In genomic region chr6:85368722-85369121, GRCm38 (mm10) we compare ENCODE assay signal across 12 mouse cellular contexts. TPM values are rescaled to one million over a fixed set of nuclear protein-coding genes. Genes with fewer than 3 reads are reported as not detected.
DNase-seq lines count a peak whose midpoint lies in the region; ATAC-seq and TF ChIP-seq lines count a peak whose summit lies in the region.
"Had no signal": no experiment of that assay in that cellular context is flagged by ENCODE, and none has a peak within 500 bp of the region (broad histone marks: within the 10 kb centered on the region; RNA-seq: fewer than 3 reads in every experiment).

No protein-coding gene starts in this region.

- H3K27me3 ChIP-seq in heart, embryonic 11.5 days (ENCODE audit: control insufficient read depth, insufficient read depth, low read length) = no peaks in the 10 kb centered on the region
- H3K27me3 ChIP-seq in midbrain, embryonic 11.5 days (ENCODE audit: control insufficient read depth, insufficient read depth, low read length) = no peaks in the 10 kb centered on the region; the same call in 1 of the 2 replicates
- no peaks in the 10 kb centered on the region for H3K27me3 ChIP-seq in midbrain, embryonic 15.5 days (replicated peaks)
- H3K27me3 ChIP-seq in intestine, postnatal 0 days (replicated peaks; ENCODE audit: control insufficient read depth, insufficient read depth, low read length) = no peaks in the 10 kb centered on the region
- H3K27me3 ChIP-seq in myocyte (ENCODE audit: control insufficient read depth, insufficient read depth, insufficient read length) = no peaks in the 10 kb centered on the region

- H3K9ac ChIP-seq in heart, embryonic 11.5 days (ENCODE audit: low read depth, low read length) = no peak overlapping the region
- no peak overlapping the region for H3K9ac ChIP-seq in midbrain, embryonic 11.5 days (ENCODE audit: low read length)
- no peak overlapping the region for H3K9ac ChIP-seq in midbrain, embryonic 15.5 days
- no peak overlapping the region for H3K9ac ChIP-seq in intestine, postnatal 0 days (ENCODE audit: low read depth, low read length)
- H3K9ac ChIP-seq: forebrain, postnatal 0 days; liver, postnatal 0 days had no signal

- H3K4me2 ChIP-seq in heart, embryonic 11.5 days = peak overlapping the region; percentile 34
- H3K4me2 ChIP-seq in midbrain, embryonic 11.5 days = no peak overlapping the region
- no peak overlapping the region for H3K4me2 ChIP-seq in midbrain, embryonic 15.5 days
- no peak overlapping the region for H3K4me2 ChIP-seq in intestine, postnatal 0 days (replicated peaks; ENCODE audit: low read depth)
- H3K4me2 ChIP-seq in myocyte (ENCODE audit: low read depth) = peak overlapping the region; percentile 60

- intact Hi-C loops in heart, postnatal 14 days (cut with DNase I) = no loop called here

- WGBS in heart, embryonic 11.5 days (ENCODE audit: insufficient replicate concordance) = 61% methylated on average over 5 of the region's 5 CpGs
- WGBS in midbrain, embryonic 11.5 days = 64% methylated on average over 5 of the region's 5 CpGs
- WGBS in midbrain, embryonic 15.5 days = 78% methylated on average over 5 of the region's 5 CpGs
- WGBS in intestine, postnatal 0 days = 67% methylated on average over 5 of the region's 5 CpGs

- peak overlapping the region; percentile 62 for H3K27ac ChIP-seq in heart, embryonic 11.5 days (ENCODE audit: low read depth, low read length)
- no peak overlapping the region for H3K27ac ChIP-seq in midbrain, embryonic 11.5 days (ENCODE audit: low read depth, low read length)
- no peak overlapping the region for H3K27ac ChIP-seq in midbrain, embryonic 15.5 days
- peak overlapping the region; percentile 21; the same call in 1 of the 2 replicates for H3K27ac ChIP-seq in intestine, postnatal 0 days (ENCODE audit: low read depth, low read length)
- H3K27ac ChIP-seq: hindbrain, embryonic 10.5 days had no signal

- H3K4me3 ChIP-seq in heart, embryonic 11.5 days (ENCODE audit: low read depth, low read length) = no peak overlapping the region
- no peak overlapping the region for H3K4me3 ChIP-seq in midbrain, embryonic 11.5 days (ENCODE audit: low read depth, low read length)
- no peak overlapping the region for H3K4me3 ChIP-seq in midbrain, embryonic 15.5 days
- no peak overlapping the region for H3K4me3 ChIP-seq in intestine, postnatal 0 days (ENCODE audit: low read depth, low read length)
- H3K4me3 ChIP-seq in myocyte = no peak overlapping the region
- H3K4me3 ChIP-seq: hindbrain, embryonic 10.5 days had no signal

- H3K4me1 ChIP-seq in heart, embryonic 11.5 days (ENCODE audit: control insufficient read depth, insufficient read depth, low read length) = peaks cover 75% of the 10 kb centered on the region
- H3K4me1 ChIP-seq in midbrain, embryonic 11.5 days (ENCODE audit: control insufficient read depth, insufficient read depth, low read length) = peaks cover under 1% of the 10 kb centered on the region
- H3K4me1 ChIP-seq in midbrain, embryonic 15.5 days = peaks cover 29% of the 10 kb centered on the region
- H3K4me1 ChIP-seq in intestine, postnatal 0 days (replicated peaks; ENCODE audit: control insufficient read depth, insufficient read depth, low read length) = peaks cover 29% of the 10 kb centered on the region

- no peak for TF ChIP-seq CTCF in intestine, postnatal 0 days (IDR thresholded peaks at IDR 0.05; ENCODE audit: low read depth)

- no peak for ATAC-seq in heart, embryonic 11.5 days (replicated peaks; ENCODE audit: insufficient number of reproducible peaks, low FRiP score, low TSS enrichment)
- ATAC-seq in midbrain, embryonic 11.5 days (ENCODE audit: low FRiP score) = no peak
- no peak for ATAC-seq in midbrain, embryonic 15.5 days (replicated peaks)
- ATAC-seq in intestine, postnatal 0 days = no peak
- ATAC-seq: forebrain, postnatal 0 days had no signal

- H3ac ChIP-seq in myocyte (ENCODE audit: control insufficient read depth, insufficient read length) = no peak overlapping the region

- no peak for DNase-seq in heart, postnatal 14 days
- peak; percentile 75 for DNase-seq in midbrain, embryonic 11.5 days (ENCODE audit: low spot score, missing footprints)
- no peak for DNase-seq in adrenal gland, postnatal 4 days (ENCODE audit: low spot score in 2 of 2)
- DNase-seq: forebrain, postnatal 0 days; liver, postnatal 0 days; retina, postnatal 1 day had no signal

- peaks cover 21% of the 10 kb centered on the region for H3K79me2 ChIP-seq in myocyte (ENCODE audit: control insufficient read depth, insufficient read depth)

- H3K36me3 ChIP-seq in heart, embryonic 11.5 days (ENCODE audit: control insufficient read depth, insufficient read depth, low read length) = no peaks in the 10 kb centered on the region
- H3K36me3 ChIP-seq in midbrain, embryonic 11.5 days (ENCODE audit: control insufficient read depth, insufficient read depth, low read length) = no peaks in the 10 kb centered on the region
- no peaks in the 10 kb centered on the region for H3K36me3 ChIP-seq in midbrain, embryonic 15.5 days (replicated peaks)
- H3K36me3 ChIP-seq in intestine, postnatal 0 days (ENCODE audit: control insufficient read depth, insufficient read depth) = 0 out of 2 replicates have a peak, but pooled peaks cover 7% of the 10 kb centered on the region
- H3K36me3 ChIP-seq in myocyte (ENCODE audit: control insufficient read depth, insufficient read depth) = no peaks in the 10 kb centered on the region
- H3K36me3 ChIP-seq: hindbrain, embryonic 10.5 days had no signal

- no peaks in the 10 kb centered on the region for H3K9me3 ChIP-seq in heart, embryonic 11.5 days (replicated peaks; ENCODE audit: control insufficient read depth, low read length)
- no peaks in the 10 kb centered on the region for H3K9me3 ChIP-seq in midbrain, embryonic 11.5 days (ENCODE audit: control insufficient read depth, low read length)
- H3K9me3 ChIP-seq in midbrain, embryonic 15.5 days = no peaks in the 10 kb centered on the region
- H3K9me3 ChIP-seq in intestine, postnatal 0 days (ENCODE audit: control insufficient read depth) = no peaks in the 10 kb centered on the region
- H3K9me3 ChIP-seq: hindbrain, embryonic 10.5 days had no signal

- TF ChIP-seq POLR2A in myocyte (IDR thresholded peaks at IDR 0.05; ENCODE audit: insufficient read length, low read depth) = no peak

TF ChIP-seq in myocyte, 11 proteins besides CTCF, POLR2A, EP300 and RAD21:
- no peak for TF ChIP-seq USF1 (IDR thresholded peaks at IDR 0.05; ENCODE audit: low read depth)
- no peak for TF ChIP-seq CEBPB (IDR thresholded peaks at IDR 0.05; ENCODE audit: insufficient read depth, poor library complexity, severe bottlenecking)
- no peak for TF ChIP-seq TCF12 (IDR thresholded peaks at IDR 0.05; ENCODE audit: insufficient read depth, poor library complexity, severe bottlenecking)
- no peak for TF ChIP-seq REST (IDR thresholded peaks at IDR 0.05; ENCODE audit: insufficient read depth, insufficient read length)
- no peak for TF ChIP-seq MAX (IDR thresholded peaks at IDR 0.05; ENCODE audit: low read depth)
- TF ChIP-seq TCF3 (IDR thresholded peaks at IDR 0.05; ENCODE audit: insufficient read length, low read depth) = no peak
- no peak for TF ChIP-seq E2F4 (IDR thresholded peaks at IDR 0.05; ENCODE audit: insufficient read depth)
- no peak for TF ChIP-seq SRF (IDR thresholded peaks at IDR 0.05; ENCODE audit: control insufficient read depth, insufficient read length, low read depth)
- TF ChIP-seq MYOD1 (IDR thresholded peaks at IDR 0.05; ENCODE audit: control insufficient read depth in 1 of 3, insufficient read length in 2 of 3, low read depth in 2 of 3) = no peak
- TF ChIP-seq MYOG (IDR thresholded peaks at IDR 0.05; ENCODE audit: control insufficient read depth in 1 of 3, insufficient read depth in 1 of 3, insufficient read length in 2 of 3, low read depth in 2 of 3) = no peak
- TF ChIP-seq POLR2AphosphoS2 (IDR thresholded peaks at IDR 0.05; ENCODE audit: insufficient read length, low read depth) = no peak

RNA-seq across cellular contexts. Expression of gene Rab11fip5, which starts 5.7 kb away (rescaled TPM):
- 16.1 and 17.5 TPM in 2 replicates for polyA plus RNA-seq in heart, embryonic 11.5 days (2014; fragmentation: Nextera tagmentation; extraction: Ambion mirVana)
- total RNA-seq in heart, postnatal 14 days (2021) = 10 to 100 TPM; 53.9 to 54.0 TPM
- polyA plus RNA-seq in midbrain, embryonic 11.5 days (2014; fragmentation: Nextera tagmentation; extraction: Ambion mirVana) = 4.2 and 4.7 TPM in 2 replicates
- polyA plus RNA-seq in midbrain, embryonic 15.5 days (2015; fragmentation: Nextera tagmentation; extraction: Ambion mirVana) = 22.1 and 23.4 TPM in 2 replicates
- polyA plus RNA-seq in intestine, postnatal 0 days (2015; fragmentation: Nextera tagmentation; extraction: Ambion mirVana) = 30.5 and 35.8 TPM in 2 replicates
- polyA plus RNA-seq in myocyte (2012; fragmentation: generic; extraction: Trizol) = 24.8 TPM
- total RNA-seq in adrenal gland, postnatal 4 days (2021) = 10 to 100 TPM; 39.4 to 41.1 TPM

RNA-seq across cellular contexts. Expression of gene Sfxn5, which starts 35.5 kb away (rescaled TPM):
- polyA plus RNA-seq in heart, embryonic 11.5 days (2014; fragmentation: Nextera tagmentation; extraction: Ambion mirVana) = 3.6 and 5.6 TPM in 2 replicates
- total RNA-seq in heart, postnatal 14 days (2021) = 1 to 10 TPM; 3.9 to 5.7 TPM
- polyA plus RNA-seq in midbrain, embryonic 11.5 days (2014; fragmentation: Nextera tagmentation; extraction: Ambion mirVana) = 5.7 and 6.2 TPM in 2 replicates
- 26.0 and 29.5 TPM in 2 replicates for polyA plus RNA-seq in midbrain, embryonic 15.5 days (2015; fragmentation: Nextera tagmentation; extraction: Ambion mirVana)
- 3.2 and 3.4 TPM in 2 replicates for polyA plus RNA-seq in intestine, postnatal 0 days (2015; fragmentation: Nextera tagmentation; extraction: Ambion mirVana)
- polyA plus RNA-seq in myocyte (2012; fragmentation: generic; extraction: Trizol) = 2.0 TPM
- total RNA-seq in adrenal gland, postnatal 4 days (2021) = 10 to 100 TPM; 11.8 to 12.7 TPM

RNA-seq across cellular contexts. Expression of gene Noto, which starts 55.0 kb away (rescaled TPM):
- not detected in 2 replicates for polyA plus RNA-seq in heart, embryonic 11.5 days (2014; fragmentation: Nextera tagmentation; extraction: Ambion mirVana)
- total RNA-seq in heart, postnatal 14 days (2021) = not detected
- not detected in 2 replicates for polyA plus RNA-seq in midbrain, embryonic 11.5 days (2014; fragmentation: Nextera tagmentation; extraction: Ambion mirVana)
- polyA plus RNA-seq in midbrain, embryonic 15.5 days (2015; fragmentation: Nextera tagmentation; extraction: Ambion mirVana) = not detected in 2 replicates
- polyA plus RNA-seq in intestine, postnatal 0 days (2015; fragmentation: Nextera tagmentation; extraction: Ambion mirVana) = not detected in 2 replicates
- polyA plus RNA-seq in myocyte (2012; fragmentation: generic; extraction: Trizol) = not detected
- not detected for total RNA-seq in adrenal gland, postnatal 4 days (2021)
- total RNA-seq: forebrain, postnatal 0 days; layer of hippocampus, postnatal 14 days had no signal
- polyA plus RNA-seq: forebrain, postnatal 0 days; hindbrain, embryonic 10.5 days; liver, postnatal 0 days had no signal

Comparison
In these comparisons a context has a peak if more than half of its experiments do, and no peak if none do; other contexts are left out.
1. H3K27ac ChIP-seq: peak in heart, embryonic 11.5 days (single experiment) and intestine, postnatal 0 days (single experiment); none in midbrain, embryonic 11.5 days (single experiment) and midbrain, embryonic 15.5 days (single experiment).
2. H3K4me2 ChIP-seq: peak in heart, embryonic 11.5 days (single experiment) and myocyte (single experiment); none in midbrain, embryonic 11.5 days (single experiment), midbrain, embryonic 15.5 days (single experiment) and intestine, postnatal 0 days (single experiment).